Mouse (Mus musculus) testis, adult 2 months (tissue): Measurements from ENCODE around the gene Abtb1.
A peak's percentile ranks its signal among the peaks of the same experiment; 100 is the strongest.

Source experiments
- CTCF ChIP-seq: fragments of 200-500 bp; IDR thresholded peaks from 2 replicates; pipeline ENCODE4 v1.5.1; 2012; ENCODE audit warnings: low read depth, mild to moderate bottlenecking, inconsistent platforms, low read length, moderate library complexity; ENCODE audit not compliant: control insufficient read depth, insufficient read depth, insufficient replicate concordance
- POLR2A ChIP-seq: fragments of 200-500 bp; IDR thresholded peaks from 2 replicates; pipeline ENCODE4 v1.6.1; 2012; ENCODE audit warnings: low read depth, mild to moderate bottlenecking, inconsistent platforms, low read length, moderate library complexity; ENCODE audit not compliant: control insufficient read depth

DNA sequence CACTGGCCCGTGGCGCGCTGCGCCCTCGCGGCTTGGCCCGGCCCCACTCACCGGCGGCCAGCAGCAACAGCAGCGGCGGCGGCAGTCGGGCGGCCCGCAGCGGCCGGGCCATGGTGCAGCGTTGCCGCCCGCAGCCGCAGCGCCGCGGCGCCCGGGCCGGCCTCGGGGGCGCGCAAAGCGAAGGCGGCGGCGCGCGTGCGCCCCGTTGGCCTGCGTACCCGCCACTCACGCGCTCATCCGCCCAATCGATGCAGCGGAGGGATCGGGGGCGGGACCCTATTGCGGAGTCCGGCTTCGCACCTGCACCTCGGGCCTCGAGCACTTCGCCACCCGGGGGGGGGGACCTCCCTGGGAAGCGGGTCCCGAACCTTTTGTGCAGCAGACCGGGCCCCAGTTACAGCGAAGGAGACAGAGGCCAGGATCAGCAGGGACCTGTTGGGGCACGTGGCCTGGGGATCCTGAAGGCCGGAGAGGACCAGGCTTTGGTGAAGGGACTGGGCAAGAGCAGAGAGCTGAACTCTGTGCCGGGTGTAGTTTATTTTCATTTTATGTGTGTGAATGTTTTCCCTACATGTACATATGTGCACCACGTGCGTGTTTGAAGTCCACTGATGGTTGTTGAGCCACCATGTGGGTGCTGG is 33.2 kb upstream of the Abtb1 start, which contains the start of gene Podxl2:
- TF ChIP-seq POLR2A (0 out of 2 replicates have a peak, but pooled peaks have one; percentile 11), CTCF (no peak)
